Mouse (Mus musculus): ENCODE measurements at regions not wholly inside any gene's neighbourhood (a gene's known extent, or its start where the extent isn't known, plus 50 kb on each side); places are given as distances from the start of the nearest gene placed in this dataset.

DNA sequence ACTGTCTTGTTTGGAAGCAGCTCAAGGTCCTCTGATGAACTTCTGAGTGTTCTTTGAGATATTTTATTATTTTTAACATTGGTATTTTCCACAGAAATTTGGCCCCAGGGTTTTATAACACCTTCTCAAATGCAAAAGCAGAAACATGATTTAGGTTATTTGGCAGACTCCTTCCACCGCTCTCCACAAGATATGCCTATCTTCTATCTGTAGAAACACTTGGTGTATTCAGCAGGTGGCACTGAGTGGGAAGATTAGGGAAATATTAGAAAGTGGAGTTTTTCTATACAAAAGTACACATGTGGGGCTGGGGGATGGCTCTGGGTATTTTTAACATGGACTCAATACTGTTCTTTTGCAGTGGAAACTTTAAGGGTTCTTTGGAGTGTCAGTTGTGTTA, 475.3 kb downstream of the Dach1 start:
- no peak for DNase-seq (ENCODE audit: extremely low read depth, low read depth)

DNA sequence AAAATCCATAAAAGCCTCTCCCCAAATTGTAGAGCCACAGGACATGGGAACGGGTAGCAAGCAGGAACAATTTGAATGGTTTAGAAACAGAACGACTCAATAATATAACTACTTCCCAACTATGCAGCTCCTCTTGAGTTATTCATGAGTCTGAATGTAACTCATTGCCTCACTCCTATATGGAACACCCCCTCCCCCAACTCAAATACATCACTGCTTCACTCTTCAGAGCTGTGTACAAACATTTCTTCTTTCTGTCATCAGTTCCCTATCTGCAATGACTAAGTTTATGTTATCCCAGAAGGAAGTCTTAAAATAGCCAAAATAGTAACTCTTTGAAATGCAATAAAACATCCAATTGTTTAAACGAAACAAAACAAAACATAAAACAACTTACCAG, 484.9 kb downstream of the Dach1 start:
- no peak for DNase-seq (ENCODE audit: extremely low read depth, low read depth)

DNA sequence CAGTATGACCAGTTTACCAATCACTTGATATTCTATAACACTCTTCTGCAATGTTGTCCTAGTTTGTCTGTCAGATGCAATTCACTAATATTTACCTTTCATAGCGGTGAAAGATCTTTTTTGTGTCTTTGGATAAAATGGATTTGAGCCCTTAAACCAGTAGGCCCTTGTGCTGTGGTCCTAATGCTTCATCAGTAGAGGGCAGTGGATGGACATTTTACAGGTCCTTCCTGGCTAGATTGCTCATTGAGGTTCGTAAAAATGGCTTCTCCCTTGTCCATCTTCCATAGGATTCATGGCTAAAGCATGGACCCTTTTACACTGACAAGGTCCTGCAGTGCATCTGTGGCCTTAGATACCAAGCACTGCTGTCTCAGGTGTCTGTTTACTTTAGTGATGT, 501.8 kb downstream of the Dach1 start:
- no peak for DNase-seq (ENCODE audit: extremely low read depth, low read depth)

DNA sequence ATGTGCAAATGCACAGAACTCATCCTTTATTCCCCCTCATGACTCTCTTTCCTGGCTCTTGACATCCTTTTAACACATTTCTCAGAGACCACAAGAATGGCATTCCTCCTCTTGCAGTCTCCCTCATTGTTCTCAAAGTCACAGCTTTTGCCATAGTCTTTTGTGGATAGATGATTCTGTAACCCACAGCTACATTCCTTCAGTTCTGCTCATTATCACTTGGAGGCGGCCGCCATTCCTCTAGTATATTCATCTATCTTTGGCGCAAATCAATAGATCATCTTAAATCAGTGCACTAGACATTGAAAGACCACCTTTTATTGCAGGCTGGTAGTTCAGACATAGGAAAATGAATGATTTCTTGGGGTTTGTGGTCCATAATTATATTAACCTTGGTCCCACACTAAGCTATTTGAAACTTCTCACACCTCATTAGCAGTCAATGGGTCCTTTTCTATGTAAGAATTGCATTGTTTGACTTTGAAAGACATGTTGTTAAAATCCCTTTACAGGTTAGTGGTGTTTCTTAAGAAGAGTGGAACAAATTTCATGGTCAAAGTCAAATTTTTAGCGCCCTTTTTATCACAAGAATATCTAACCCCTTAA, 531.3 kb downstream of the Dach1 start:
- no peak for DNase-seq (ENCODE audit: extremely low read depth, low read depth)

DNA sequence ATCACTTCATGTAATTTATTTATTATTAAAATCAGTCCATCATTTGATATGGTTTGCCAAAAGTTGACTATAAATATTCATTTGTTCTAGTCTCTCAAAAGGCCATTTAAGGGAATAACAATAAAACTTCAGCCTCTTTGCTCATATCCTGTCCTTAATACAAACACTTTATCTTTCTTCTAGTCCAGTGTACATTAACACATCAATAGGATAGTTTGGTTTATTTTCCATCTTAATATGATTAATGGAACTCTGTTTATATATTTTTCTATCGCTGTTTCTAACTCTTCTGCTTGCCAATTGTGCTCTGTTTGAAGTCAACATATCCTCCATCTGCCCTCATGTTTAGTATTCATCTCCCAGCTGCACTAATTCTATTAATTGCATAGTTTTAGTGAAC, 558.1 kb downstream of the Dach1 start:
- DNase-seq (ENCODE audit: extremely low read depth, low read depth), result no peak

DNA sequence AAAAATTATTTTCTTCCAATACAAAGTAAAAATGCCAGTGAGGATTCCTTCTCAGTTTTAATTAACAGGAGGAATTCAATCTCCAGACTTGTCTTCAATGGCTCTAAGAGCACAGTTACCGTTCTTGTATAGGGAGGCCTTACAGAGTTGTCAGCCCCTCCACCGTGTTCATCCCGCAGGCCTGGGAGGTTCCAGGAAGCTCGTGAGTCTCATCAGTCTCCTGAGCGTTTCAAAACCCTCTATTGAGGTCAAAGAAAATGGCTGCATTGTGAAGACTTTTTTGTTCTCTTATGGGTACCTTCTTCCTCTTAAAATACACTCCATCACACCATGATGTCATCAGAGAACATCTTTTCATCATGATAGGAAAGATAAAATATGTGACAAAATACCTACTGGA, 572.9 kb downstream of the Dach1 start:
- DNase-seq (ENCODE audit: extremely low read depth, low read depth), result no peak

DNA sequence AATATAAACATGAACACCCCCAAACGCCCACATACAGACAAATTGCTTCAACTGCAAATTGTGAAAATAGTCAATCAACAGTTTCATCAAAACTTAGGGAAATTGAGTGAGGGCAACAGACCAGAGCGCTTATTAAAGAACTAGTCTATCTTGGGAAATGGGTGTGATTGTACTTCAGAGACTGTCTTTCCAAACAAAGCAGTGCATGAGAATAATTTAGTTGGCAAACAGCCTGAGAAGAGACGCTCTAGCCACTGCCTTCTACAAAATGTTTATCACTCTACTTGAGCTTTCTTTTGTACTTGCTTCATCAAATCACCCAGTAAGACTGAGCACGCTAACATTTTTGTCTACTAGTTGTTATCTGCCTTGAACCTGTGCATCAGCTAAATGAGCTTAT, 581.0 kb downstream of the Dach1 start:
- no peak for DNase-seq (ENCODE audit: extremely low read depth, low read depth)

DNA sequence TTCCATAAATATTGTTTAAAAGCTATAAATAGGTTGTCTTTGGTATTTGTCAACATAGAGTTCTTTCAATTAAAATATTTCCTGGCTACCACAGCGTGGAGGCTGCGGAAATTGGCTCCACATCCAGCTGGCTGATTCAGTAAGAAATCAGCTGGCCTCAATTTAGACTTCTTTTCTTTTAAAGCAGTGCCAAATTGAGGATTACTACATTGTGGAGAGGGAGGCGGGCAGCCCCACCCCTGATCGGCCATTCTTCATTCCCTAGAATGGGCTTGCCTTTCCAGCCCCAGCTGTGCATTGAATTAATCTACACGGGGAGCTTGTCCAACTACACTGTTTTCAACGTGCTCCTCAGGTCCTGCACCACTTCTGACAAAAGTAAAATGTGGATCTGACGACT, 581.4 kb downstream of the Dach1 start:
- no peak for DNase-seq (ENCODE audit: extremely low read depth, low read depth)

DNA sequence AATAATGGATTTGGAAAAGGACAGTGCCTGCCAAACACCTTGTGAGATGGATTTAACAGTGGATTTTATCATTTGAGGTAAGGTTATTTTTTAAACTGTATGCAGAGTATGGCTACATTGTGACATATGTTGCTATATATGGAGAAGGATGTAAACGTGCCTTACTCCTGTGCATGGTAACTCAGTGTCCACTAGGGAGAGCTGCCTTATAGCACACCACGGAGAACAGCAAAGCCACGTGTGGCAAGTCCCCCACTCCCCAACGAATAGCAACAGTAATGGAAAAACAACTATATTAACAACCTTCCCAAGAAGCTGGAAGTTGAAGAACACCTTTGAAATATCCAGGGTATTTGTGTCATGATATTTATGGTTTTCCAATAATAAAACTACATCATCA, 582.6 kb downstream of the Dach1 start:
- no peak for DNase-seq (ENCODE audit: extremely low read depth, low read depth)

DNA sequence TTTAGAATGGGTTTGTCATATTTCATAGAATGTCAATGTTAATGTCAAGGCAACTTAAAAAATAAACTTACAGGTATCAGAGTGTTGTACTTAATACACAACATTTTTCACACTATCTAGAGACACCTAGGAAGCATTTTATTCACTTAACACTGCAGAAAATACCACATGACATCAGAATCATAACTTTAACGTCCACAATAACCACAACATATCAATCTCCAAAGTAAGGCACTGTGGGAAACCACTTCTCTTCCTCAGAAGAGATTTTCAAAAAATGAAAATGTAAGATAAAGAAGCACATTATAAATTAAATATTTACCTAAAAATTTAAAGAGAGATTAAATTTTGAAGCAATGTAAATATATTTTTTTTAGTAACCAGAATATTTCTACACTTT, 599.3 kb downstream of the Dach1 start:
- no peak for DNase-seq (ENCODE audit: extremely low read depth, low read depth)

DNA sequence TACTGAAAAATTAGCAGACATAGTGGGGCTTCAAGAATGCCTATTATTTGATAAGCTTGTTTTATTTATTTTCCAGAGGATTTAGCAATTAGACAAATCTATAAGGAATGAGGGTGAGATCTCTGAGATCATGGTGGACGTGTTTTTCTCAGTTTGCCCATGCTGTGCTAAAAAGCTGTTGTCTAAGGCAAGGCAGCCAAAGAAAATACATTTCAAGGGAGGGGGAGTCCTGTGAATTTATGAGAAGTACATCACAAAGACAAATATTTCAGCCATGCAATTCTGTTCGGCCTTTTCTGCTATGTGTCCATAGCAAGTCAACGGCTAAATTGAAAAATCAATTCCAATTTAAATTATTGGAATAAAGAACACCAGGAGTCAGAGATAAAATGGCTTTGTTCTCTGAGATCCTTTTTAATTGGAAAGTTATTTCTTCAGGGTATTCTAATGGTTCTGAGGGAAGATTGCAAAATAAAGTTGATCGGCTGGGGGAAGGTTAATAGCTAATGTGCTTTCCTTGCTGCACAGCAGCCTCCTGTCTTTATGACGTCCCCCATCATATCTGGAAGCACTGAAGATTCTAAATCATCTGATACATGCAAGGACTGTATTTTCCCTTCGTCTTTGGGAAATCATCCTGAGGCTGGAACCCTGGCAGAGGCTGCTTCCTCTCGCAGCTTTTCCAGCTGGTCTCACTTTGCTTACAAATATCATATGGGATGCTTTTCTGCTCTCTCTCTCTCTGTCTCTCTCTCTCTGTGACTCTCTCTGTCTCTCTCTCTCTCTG, 609.3 kb downstream of the Dach1 start:
- DNase-seq (ENCODE audit: extremely low read depth, low read depth), result no peak

DNA sequence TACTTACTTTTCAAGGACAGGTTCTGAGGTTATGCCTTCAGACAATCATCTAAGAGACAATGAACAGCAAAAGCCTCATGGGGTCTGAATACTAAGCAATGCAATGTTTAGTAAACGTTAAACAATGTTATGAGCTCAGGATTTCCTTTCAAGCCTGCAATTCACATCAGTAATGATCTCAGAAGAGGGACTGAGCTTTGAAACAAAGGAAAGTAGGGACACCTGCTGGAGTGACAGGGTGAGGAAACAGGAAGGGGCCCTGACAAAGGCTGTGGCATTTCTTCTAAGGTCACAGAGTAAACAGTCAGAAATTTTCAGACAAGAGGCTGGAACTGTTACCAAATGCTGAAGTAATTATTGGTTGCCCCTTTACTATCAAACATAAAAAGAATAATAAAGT, 610.0 kb downstream of the Dach1 start:
- DNase-seq (ENCODE audit: extremely low read depth, low read depth), result no peak

DNA sequence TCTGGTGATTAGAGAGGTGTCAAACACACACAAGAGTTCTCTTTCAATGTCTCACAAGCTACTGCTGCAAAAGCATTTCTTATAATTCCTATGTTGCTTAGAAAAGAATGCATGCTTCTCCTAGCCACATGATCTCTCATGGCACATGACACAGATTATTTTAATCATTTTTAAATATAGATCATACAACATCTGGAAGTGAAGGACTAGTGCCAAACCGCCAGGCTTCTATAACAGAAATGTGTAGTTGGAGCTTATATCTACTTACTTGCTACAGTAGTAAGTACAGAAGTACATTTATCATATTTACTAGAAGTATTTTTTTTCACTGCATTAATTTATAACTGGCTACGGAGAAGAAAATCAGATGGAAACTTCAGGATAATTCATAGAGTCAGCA, 611.3 kb downstream of the Dach1 start:
- DNase-seq (ENCODE audit: extremely low read depth, low read depth), result no peak

DNA sequence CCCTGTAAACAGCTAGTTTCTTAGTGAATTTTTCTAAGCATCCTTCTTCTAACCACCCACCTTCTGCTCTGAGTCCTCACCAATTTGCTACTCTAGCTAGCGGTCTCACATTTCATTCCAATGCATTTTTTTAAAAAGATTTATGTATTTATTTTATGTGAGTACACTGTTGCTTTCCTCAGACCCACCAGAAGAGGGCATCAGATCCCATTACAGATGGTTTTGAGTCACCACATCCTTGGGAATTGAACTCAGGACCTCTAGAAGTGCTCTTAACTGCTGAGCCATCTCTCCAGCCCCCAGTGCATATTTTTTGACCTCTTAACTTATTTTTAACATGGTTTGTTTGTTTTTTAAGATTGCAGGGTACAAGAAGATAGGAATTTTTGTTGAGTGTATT, 611.7 kb downstream of the Dach1 start:
- DNase-seq (ENCODE audit: extremely low read depth, low read depth), result no peak

DNA sequence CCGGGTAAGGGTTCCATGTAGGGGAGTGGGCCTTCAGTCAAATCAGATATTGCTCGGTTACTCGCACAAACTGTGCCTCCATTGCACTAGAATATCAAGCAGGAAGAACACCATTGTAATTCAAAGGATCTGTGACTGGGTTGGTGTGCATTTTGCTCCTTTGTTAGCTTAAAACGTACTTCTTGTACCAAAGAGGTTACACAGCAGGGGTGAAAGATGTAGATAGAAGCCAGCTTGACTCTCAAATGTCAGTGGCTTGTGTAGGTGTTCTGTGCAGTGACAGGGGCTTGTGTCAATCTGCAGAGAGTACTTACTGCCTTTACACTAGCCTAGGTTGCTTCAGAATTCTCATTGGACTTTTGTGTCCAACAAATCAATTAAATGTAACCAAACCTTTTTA, 623.3 kb downstream of the Dach1 start:
- DNase-seq (ENCODE audit: extremely low read depth, low read depth), result no peak

DNA sequence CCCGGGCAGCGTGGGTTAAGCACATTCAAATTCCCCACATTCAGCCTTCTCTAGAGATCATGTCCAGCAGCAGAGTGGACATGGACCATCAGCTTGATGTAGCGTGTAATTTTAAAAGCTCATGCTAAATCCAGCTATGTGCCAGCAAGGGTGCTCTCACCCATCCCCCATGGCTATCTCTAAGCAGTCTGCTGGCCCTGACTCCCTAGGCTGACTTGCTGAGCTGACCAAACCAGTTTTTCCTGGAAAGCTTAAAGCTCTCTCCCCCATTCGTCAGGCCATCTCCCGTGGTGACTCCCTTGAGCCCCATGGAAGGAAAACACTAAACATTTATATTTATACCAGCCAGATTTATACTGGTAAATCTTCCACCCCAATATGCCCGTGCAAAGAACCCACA, 625.3 kb downstream of the Dach1 start:
- DNase-seq (ENCODE audit: extremely low read depth, low read depth), result no peak

DNA sequence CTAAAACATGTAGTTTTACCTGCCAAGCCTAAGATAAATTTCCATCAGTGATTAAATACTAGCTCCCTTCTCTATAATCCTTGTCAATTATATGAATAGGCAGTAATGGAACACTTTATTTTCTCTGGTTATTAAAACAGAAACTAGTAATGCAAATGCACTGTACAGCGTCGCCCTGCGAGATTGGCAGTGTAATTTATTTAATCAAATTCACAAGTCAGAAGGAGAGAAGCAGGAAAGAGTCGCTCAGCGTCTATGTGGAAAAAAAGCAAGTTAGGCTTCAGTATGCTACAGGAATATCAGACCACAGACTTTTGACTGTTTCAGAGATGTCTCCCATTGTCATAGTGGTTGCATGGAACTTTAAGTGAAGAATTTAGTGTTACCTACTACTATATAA, 632.6 kb downstream of the Dach1 start:
- DNase-seq (ENCODE audit: extremely low read depth, low read depth), result no peak

DNA sequence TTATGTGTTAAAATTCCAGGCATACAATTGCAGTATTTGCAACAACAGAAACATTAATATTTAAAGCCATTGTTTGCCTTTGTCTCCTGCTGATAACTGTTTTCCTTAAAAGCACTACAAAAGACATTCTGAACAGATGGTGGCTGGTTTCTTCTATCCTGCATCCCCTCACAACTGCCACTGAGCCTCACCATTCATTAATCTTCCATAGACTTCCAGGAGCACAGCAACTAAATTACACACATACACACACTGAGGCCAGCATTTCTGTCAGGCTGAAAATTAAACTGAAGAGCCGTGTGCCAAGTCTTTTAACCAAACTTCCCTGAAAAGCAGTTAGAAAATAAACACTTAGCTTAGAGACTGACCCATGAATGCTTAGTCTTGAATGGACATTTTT, 658.2 kb downstream of the Dach1 start:
- DNase-seq (ENCODE audit: extremely low read depth, low read depth), result no peak

DNA sequence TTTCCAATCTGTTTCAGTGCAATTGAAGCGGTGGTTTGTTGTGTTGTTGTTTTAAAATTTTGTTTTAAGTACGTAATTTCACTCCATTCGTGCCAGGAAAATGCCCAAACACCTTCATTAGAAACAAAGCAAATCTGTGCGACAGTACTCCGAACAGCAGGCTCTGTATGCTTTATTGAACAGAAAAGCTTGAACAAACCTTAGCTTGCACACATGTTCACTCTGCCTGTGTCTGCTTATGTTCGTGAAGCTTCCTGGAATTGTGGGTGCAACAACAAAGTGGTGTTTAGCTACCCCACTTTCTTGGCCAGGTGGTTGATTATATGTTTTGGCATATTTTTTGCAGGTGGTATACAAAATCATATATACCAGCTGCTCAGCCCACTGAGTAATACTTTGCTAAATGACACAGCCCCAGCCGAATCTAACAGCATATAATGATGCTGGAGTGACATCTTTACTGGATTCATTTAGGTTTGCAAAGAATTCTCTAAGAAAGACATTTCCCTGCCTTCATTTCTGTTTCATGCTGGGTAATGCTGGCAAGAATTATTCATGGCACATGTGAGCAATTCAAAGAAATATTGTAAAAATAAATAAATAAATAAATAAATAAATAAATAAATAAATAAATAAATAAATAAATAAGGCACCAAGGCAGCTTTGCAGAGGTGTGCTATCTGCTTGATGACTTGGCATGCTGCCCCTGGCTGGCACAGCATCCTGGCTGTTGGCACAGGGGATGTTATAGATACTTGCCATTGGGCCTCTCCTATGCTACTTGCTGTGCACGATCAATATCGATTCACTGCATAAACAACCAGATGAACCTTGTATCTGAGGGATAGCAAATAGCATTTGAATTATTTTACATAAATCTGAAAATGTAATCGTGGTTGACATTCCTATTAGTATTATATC, 679.9 kb downstream of the Dach1 start:
- DNase-seq (ENCODE audit: extremely low read depth, low read depth), result no peak

DNA sequence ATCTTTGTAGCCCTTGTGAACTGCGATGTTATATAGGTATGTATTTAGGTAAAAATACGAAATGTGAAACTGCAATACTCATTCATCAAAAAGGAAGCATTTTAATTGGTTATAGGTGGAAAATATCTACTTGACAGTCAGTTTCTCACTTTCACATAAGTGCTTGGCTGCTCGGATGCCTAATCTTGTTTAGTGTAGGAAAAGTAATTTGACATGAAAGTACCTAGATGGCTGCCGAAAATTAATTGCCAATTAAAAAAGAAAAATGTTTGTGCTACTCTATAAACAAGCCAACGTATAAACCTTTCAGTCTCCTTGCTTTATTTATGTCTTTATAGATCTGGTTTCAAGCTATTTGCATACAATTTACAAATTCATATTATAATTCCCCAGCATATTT, 691.3 kb downstream of the Dach1 start:
- no peak for DNase-seq (ENCODE audit: extremely low read depth, low read depth)

DNA sequence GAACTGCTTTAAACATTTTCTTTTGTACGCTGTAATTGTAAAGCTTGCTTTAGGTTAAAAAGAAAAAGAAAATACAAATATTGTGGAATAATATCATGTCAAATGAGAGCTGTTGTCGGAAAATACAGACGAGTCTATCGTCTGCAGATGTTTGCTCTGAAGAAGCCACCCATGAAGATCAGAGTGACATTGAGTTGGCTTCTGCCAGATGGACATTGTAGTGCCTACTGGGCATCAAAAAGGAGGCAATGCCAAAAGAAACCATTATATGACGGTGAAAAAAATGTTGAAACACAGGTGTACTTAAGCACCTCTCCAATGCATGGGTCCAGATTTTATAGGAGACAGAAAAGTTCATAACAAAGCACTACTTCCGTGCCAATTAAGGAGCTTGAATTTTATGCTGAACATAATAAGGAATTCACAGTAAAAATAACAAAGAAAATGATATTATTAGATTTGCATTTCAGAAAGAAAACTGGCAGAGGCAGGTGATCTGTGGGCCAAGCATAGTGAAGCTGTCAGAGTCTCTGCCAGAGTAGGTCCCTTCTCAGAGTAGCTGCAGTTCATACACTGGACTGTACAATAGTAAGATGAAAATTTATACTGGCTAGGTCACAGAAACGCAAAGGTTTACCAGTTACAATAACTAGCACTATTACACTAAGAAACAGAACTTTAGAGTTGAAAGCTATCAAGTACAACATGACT, 718.9 kb downstream of the Dach1 start:
- no peak for DNase-seq (ENCODE audit: extremely low read depth, low read depth)

DNA sequence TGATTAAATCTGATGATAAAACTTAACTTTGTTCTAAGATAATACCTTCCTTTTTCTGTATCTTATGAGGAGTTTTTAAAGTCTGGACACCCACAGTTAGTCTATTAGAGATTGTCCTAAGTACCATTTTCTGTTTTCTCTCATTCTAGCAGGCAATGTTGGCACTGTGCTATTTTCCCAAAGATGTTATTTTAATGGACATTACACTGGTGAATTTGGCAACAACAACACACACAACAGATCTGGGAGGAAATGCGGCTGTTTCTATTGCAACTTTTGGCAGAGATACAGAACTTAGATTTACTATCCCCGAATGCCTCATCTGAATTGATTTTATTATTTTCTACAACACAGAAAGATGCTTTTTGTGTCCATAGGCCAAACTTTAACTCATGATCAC, 720.9 kb downstream of the Dach1 start:
- no peak for DNase-seq (ENCODE audit: extremely low read depth, low read depth)

All from MEL-GATA-1-ER (cell line).